Mouse (Mus musculus) left cerebral cortex, postnatal 10 days (tissue): ENCODE results near the gene Trex1. TPM values are rescaled to one million over a fixed set of nuclear protein-coding genes. Genes with fewer than 3 reads are reported as not detected.

ENCODE experiments used
- DNase-seq, 2 experiments: peaks; one replicate each; pipeline ENCODE4 v3.0.0; 2021 to 2022; ENCODE audit warnings: low spot score in 2 of 2, mixed read lengths in 1 of 2; ENCODE audit errors: extremely low spot score in 1 of 2
- intact Hi-C: fragments of 180-260 bp; cut with DNase I; formaldehyde crosslinking; loops from one replicate; pipeline ENCODE4 v1.15.1; 2025
- total RNA-seq, 2 experiments: library from RNA; stranded (reverse); gene quantifications; 2 replicates each; pipeline ENCODE4 v1.2.3; 2021

Gene Trex1
- total RNA-seq, 2 experiments from 2014 or later, result 11.4 to 12.1 TPM

DNA sequence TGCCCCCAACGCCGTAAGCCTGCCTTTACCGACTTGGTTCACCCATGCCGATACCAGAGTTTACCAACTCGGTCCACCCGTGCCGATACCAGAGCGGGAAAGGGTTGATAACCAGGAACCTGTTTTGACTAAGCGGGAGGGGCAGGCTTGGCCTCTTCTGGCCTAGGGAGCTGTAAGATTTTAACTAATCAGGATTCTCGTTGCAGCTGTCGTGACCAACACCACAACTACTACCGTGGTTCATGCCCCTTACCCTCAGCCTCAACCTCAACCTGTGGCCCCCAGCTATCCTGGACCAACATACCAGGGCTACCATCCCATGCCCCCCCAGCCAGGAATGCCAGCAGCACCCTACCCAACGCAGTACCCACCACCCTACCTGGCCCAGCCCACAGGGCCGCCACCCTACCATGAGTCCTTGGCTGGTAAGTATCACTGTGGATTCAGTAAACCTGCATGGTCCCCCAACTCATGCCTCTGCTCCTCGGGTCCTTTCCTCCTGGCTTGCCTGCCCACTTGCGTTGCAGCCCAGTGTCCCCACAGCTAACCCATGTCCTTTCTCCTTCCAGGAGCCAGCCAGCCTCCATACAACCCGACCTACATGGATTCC lies 3.3 kb downstream of the Trex1 start:
- intact Hi-C loops, result no loop called here

GRCm38 (mm10) chr9:109055271-109056030 lies 4.1 kb downstream of the Trex1 start:
- DNase-seq, result no peak
- intact Hi-C loops, result no loop called here

More for the DNA sequence above, 3.3 kb downstream of the Trex1 start:
- DNase-seq, result no peak

- intact Hi-C loops, result no loop called here
- DNase-seq, result peak; percentile 75 to 83
Measured at GRCm38 (mm10) chr9:109054712-109055111, 4.8 kb downstream of the Trex1 start.

- no peak for DNase-seq
- intact Hi-C loops, result no loop called here
Measured at GRCm38 (mm10) chr9:109053851-109054250, 5.7 kb downstream of the Trex1 start.

DNA sequence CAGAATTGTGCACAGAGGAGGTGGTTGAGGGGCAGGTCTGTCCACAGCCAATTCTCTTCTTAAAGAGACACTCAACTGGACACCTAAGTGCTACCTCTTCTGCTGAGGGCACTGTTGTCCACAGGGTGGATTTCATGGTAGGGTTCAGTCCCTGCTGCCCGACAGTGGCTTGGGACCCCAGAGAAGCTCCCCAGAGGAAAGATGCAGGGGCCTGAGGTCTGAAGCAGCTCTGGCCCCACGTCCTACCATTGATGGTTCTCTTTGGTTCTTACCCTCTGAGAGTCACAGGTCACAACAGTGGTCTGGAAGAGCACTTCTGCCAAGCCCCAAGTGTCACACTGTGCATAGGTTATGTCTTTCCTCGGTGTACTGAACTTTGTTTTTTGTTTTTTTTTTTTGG lies 6.2 kb downstream of the Trex1 start:
- intact Hi-C loops, result no loop called here
- no peak for DNase-seq

GRCm38 (mm10) chr9:109052490-109053260 lies 6.9 kb downstream of the Trex1 start:
- intact Hi-C loops, result no loop called here
- no peak for DNase-seq

- no peak for DNase-seq
- intact Hi-C loops, result no loop called here
Measured at GRCm38 (mm10) chr9:109051651-109052489, 7.7 kb downstream of the Trex1 start.

DNA sequence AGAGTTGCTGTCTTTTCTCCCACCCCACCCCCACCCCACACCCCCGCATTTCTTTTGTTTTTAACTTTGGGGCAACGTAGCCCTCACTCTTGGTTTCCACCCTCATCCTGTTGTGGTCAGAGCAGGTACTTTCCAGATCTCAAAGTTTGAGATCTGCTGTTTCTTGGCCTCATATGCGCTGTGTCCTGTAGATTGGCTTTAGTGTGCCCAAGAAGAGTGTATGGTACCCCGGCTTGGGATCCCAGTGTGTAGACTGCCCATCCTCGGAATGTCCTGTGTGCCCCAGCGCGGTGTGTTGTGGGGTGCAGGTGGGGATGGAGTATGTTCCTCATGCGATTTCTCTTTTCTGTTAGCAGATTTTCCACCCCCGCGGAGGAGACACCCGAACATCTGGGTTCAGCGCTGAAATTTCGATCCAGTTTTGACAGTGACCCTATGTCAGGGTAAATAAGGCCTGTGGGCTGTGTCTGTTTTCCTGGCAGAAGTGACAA lies 8.5 kb downstream of the Trex1 start:
- no peak for DNase-seq
- intact Hi-C loops, result no loop called here

DNA sequence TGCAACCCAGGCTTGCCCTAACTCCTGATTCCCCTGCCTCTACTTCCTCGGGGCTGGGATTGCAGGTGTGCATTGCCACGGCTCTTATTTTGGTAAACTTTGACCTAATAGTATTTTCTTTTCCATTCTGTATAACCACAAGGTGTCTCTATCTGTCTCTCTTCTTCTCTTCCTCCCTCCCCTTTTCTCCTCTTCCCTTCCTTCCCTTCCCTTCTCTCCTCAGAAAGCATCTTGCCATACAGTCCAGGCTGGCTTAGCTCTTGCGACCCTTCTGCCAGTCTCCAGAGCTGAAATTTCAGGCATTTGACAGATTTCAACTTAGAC lies 8.9 kb downstream of the Trex1 start:
- DNase-seq, result no peak
- intact Hi-C loops, result no loop called here

DNA sequence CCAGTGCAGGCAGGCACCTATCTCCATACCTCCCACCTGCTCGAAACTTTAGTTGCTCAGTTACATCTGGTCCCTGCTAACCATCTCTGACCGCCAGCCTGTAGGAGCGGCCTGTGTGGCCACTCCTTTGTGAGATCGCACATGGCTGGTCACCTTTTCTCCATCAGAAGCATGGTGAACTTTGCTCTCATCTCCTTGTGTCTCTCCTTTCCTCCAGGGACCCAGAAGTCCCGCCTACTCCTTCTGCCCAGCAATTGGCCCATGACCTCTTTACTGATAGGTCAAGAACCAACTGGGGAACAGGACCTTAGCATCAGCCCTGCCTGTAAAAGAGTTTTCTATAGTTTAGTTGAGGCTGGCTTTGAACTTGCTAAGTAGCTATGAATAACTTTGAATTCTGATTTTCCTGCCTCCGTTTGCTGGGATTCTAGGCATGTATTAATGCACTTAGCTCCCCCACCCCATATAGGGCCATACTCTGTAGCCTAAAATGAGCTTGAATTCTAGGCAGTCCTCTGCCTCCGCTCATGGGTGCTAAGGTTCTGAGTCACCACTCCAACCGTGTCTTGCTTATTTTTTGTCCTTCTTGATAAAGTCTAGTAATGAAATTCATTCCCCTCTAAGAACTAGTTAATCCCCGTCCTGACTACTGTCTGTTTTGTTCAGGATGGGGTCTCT lies 9.4 kb downstream of the Trex1 start:
- DNase-seq, result no peak
- intact Hi-C loops, result no loop called here

DNA sequence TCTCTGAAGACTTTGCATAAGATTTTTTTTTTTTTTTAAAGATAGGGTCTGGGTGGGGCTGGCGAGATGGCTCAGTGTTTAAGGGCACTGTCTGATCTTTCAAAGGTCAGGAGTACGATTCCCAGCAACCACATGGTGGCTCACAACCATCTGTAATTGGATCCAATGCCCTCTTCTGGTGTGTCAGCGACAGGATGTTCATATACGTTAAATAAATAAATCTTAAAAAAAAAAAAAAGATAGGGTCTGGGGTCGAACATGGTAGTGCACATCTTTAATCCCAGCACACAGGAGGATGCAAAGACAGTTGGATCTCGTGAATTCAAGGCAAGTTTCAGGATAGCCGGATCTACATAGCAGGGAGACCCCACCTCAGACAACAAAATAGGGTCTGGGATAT lies 10.2 kb downstream of the Trex1 start:
- no peak for DNase-seq
- intact Hi-C loops, result no loop called here

DNA sequence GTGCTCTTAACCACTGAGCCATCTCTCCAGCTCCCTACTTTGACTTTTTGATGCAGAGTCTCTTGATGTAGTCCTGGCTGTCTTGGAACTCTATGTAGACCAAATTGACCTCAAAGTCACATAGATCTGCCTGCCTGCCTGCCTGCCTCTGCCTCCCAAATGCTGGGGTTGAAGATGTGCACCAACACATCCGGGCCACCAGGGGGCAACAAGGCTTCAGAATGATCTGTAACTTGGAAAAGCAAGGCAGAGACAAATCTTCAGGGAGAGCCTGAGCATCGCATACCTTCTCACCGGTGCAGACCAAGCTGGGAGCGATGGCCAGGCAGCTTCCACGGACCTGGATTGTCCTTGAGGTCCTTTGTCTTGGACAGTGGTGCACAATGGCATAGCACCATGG lies 13.2 kb downstream of the Trex1 start:
- DNase-seq, result peak in 1 of 2 experiments; percentile 48
- intact Hi-C loops, result no loop called here

DNA sequence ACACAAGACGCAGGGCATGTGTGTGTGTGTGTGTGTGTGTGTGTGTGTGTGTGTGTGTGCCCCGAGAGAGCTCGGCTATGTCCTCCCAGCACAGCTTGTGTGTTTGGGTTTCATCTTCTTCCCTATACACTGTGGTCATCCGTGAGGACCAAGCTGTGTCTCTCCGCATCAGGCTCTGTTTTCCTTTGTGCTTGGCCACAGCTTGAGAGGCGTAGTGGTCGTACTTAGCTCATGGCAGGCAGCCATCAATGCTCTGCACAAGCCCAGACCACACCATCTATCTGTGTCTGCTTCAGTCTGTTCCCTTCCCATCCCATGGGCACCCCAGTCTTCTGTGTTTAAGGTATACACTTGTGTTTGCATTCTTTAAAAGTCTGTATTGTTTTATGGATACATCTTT lies 18.2 kb downstream of the Trex1 start:
- DNase-seq, result peak in 1 of 2 experiments; percentile 29
- intact Hi-C loops, result no loop called here

GRCm38 (mm10) chr9:109040906-109041305 lies 18.6 kb downstream of the Trex1 start:
- no peak for DNase-seq
- intact Hi-C loops, result no loop called here

- DNase-seq, result no peak
- intact Hi-C loops, result no loop called here
Measured at GRCm38 (mm10) chr9:109040216-109040615, 19.3 kb downstream of the Trex1 start.

GRCm38 (mm10) chr9:109039681-109040080 lies 19.9 kb downstream of the Trex1 start:
- DNase-seq, result no peak
- intact Hi-C loops, result no loop called here

DNA sequence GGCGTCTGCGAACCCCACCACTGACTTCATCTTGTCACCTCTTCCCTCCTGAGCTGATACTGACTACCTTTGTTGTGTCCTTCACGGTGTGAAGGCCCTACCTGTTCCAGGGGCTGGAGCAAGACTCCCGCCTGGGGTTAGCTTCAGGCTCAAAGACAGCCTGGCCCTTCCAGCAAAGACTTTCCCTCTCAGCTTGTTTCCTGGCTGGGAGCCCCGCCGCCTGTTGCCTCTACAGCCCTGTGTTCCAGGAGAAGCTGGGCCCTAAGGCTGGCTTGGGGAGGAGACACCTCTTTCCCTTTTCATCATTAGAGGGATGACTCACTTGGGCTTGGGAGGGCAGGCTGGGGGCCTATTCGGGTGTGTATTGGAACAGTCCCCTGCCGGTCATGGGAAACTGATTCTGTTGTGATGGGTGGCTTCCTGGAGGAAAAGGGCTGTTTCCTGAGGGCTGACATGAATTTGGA lies 20.6 kb downstream of the Trex1 start:
- DNase-seq, result peak in 1 of 2 experiments; percentile 55
- intact Hi-C loops, result no loop called here
